Mouse (Mus musculus) brain, embryonic 14.5 days (tissue): ENCODE measurements around the gene Tcl1b4. TPM values are rescaled to one million over a fixed set of nuclear protein-coding genes. Genes with fewer than 3 reads are reported as not detected.

ENCODE experiments used
- DNase-seq: peaks from one replicate; pipeline ENCODE4 v3.0.0-alpha.2; 2011; ENCODE audit warnings: low read depth
- CTCF ChIP-seq: fragments of 200-500 bp; IDR thresholded peaks from 2 replicates; pipeline ENCODE4 v1.5.1; 2012; ENCODE audit warnings: inconsistent platforms, mild to moderate bottlenecking, moderate library complexity, borderline replicate concordance; ENCODE audit not compliant: insufficient read depth, insufficient read length; ENCODE audit errors: extremely low read depth
- POLR2A ChIP-seq: fragments of 200-500 bp; IDR thresholded peaks from 2 replicates; pipeline ENCODE4 v1.6.1; 2012; ENCODE audit warnings: mild to moderate bottlenecking, inconsistent platforms, borderline replicate concordance; ENCODE audit not compliant: poor library complexity, insufficient read depth, insufficient read length, severe bottlenecking; ENCODE audit errors: extremely low read depth
- polyA plus RNA-seq: library from polyadenylated mRNA; depleted of rRNA; stranded (reverse); fragments of >200 nt; gene quantifications from 2 replicates; pipeline ENCODE4 v1.2.3, GENCODE M21; 2012; rRNA removed

Gene Tcl1b4
- polyA plus RNA-seq, 1 experiment, result not detected

DNA sequence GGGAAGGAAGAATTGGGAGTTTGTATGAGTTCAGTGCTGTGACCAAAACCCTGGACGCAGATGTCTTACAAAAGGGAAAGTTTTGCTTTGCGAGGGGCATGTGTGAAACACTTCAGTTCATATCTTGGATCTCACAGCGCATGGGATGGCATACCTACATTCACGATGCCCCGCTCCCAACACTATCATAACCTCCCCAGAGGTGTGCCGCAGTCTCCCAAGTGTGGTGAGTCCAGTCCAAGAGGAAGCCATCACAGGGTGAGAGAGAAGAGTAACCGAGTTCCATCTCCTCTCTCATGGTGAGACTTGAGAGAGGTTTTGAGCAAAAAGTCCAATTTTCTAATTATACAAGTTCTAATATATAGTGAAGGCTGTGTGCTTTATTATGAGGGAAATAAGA, 7.5 kb downstream of the Tcl1b4 start:
- no peak for DNase-seq
- TF ChIP-seq POLR2A, result no peak
- TF ChIP-seq CTCF, result no peak

DNA sequence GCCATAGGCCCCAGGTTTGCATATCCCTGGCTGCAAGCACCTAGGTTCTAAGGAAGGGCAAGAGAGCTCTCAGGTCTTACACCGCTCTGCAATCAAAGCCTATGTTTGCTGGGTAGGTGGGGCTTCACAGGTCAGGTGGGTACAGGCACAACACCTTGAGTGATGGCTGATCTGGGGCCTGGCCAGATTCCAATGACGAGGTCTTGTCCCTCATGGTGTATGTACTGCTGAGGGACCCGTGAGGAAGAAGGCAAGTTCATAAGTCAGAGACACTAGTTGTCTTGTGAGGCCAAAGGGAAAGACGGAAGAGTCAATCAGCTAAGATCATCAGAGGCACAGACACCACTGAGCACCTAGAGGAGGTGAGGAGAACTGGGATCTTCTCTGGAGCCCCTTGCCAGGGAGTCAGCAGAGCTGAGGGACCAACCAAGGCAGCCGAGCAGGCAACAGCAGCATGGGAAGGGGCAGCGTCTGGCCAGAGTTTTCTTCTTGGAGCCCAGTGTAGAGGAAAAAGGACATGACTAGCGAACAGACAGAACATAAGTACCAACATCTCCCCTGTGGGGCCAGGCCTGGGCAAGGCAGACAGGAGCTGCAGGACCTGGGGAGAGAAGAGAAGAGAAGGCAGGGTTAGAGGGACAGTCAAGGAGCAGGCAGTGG, 15.5 kb downstream of the Tcl1b4 start:
- TF ChIP-seq POLR2A (no peak), CTCF (no peak)
- DNase-seq, result no peak

DNA sequence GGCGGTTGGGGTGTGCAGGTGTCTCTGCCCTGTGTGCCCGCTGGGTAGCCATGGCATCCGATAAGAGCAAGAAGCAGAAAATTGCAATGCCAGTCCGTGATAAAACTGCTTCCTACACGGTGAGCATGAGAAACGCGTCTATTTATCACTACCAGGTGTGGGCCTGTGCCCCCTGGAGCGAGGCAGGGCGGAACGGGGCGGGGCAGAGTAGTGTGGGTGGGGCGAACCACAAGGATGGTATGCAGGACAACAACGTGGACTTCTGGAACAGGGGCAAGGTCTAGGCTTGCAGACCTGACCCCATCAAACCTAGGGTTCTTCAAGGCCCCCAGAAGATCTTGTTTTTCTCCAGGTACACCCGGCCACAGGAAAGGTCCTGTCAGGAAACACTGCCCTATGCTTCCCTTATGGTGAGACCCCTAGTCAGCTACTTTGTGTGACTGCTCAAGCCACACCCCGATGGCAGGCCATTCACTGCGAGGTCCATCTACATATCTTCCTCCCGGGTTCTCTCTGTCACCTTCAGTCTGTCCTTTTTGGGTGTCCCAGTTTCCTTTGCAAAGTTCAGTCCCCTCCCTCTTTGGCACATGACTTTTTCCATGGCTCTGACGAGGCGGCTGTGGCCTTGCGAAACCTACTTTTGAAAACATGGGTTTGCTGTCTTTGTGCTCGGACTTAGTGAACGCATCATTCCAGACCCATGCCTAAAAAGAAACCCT, 21.0 kb downstream of the Tcl1b4 start, which contains the start of gene Tcl1:
TSS of gene Tcl1 (minus strand) at position 193 of the 719 bp plus-strand sequence.
- no peak for DNase-seq
- no peak for TF ChIP-seq CTCF

DNA sequence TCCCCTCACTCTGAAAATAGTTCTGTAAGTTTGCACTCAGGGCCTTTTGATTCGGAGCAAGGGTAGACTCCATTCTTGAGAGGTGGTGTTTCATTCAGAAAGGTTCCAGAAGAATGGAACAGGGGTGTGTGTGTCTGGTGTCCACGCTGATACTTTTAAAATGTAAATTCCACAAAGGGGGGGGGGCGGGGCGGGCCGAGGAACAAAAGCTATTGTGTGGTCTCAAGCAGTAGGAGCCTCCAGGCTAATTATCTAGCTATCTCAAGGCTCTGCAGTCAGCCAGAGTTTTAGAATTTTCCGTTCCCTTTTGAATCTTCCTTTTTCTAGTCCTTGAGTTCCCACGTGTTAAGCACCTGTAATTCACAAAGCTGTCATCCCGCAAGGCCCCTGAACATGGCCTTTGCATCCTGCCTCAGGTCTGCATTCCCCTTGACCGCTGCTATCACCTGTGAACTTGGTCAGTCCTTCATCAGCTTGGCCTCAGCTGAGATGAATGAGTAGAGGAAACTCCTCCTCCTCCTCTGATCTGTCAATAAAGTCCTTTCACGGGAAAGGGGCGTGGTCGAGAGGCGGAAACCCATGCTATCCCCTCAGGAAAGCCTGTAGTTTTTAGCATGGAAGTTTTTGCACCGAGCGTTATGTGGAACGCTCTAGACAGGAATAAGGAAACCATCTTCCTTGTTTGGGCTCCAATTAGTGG, 23.0 kb downstream of the Tcl1b4 start:
- no peak for DNase-seq
- TF ChIP-seq CTCF (no peak), POLR2A (no peak)

- DNase-seq, result peak; percentile 40
- TF ChIP-seq CTCF, result no peak
- TF ChIP-seq POLR2A, result no peak
Measured at GRCm38 (mm10) chr12:105234362-105234761, 32.6 kb downstream of the Tcl1b4 start.

- no peak for DNase-seq
- TF ChIP-seq CTCF (no peak), POLR2A (no peak)
Measured at GRCm38 (mm10) chr12:105235091-105235490, 33.3 kb downstream of the Tcl1b4 start.

GRCm38 (mm10) chr12:105239060-105239459, 37.3 kb downstream of the Tcl1b4 start:
- TF ChIP-seq CTCF, result no peak
- no peak for TF ChIP-seq POLR2A
- peak; percentile 64 for DNase-seq

DNA sequence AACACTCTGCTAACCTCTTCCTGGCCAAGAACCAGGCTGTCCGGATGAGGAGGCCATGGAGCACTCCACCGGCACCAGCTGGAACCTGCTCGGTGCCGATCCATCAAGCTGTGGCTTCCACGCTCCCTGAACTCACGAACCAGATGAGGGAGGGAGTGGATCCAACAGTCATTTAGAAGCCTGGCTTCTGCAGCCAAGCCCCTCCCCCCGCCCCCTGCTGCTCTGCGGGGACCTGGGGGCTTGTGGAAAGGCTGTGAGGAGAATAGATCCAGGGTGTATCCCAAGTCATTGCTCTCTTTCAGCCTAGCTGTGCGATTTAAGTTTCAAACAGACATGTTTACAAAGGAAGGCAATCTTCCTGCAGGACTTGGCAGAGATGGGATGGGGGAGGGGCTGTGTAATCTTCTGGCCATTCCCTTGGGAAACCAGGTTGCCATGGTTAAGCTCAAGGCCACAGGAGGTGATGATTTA, 47.0 kb downstream of the Tcl1b4 start:
- peak; percentile 69 for DNase-seq
- no peak for TF ChIP-seq POLR2A
- no peak for TF ChIP-seq CTCF

GRCm38 (mm10) chr12:105253796-105254195, 52.0 kb downstream of the Tcl1b4 start:
- TF ChIP-seq CTCF (no peak), POLR2A (no peak)
- DNase-seq, result no peak

Other genes starting within 250 kb of the Tcl1b4 start
- gene Syne3, start 192.1 kb upstream of the Tcl1b4 start, polyA plus RNA-seq, result 0.34 and 0.44 TPM in 2 replicates
- gene Glrx5, start 169.3 kb upstream of the Tcl1b4 start, polyA plus RNA-seq, result 71.3 and 95.6 TPM in 2 replicates
- gene Tcl1b2, start 55.9 kb upstream of the Tcl1b4 start, polyA plus RNA-seq, result 0.08 and 0.14 TPM in 2 replicates
- gene Tcl1b1, start 42.3 kb upstream of the Tcl1b4 start, polyA plus RNA-seq, result not detected in 2 replicates
- not detected in 2 replicates for gene Tcl1b5, start 25.6 kb upstream of the Tcl1b4 start, polyA plus RNA-seq
- not detected in 2 replicates for gene Tcl1b3, start 10.9 kb upstream of the Tcl1b4 start, polyA plus RNA-seq
- not detected in 2 replicates for gene Tcl1, start 20.8 kb downstream of the Tcl1b4 start, polyA plus RNA-seq
- gene Tunar, start 131.9 kb downstream of the Tcl1b4 start, polyA plus RNA-seq, result 8.5 and 17.5 TPM in 2 replicates